15 mouse cellular contexts compared by ENCODE assay signal in the genomic region with DNA sequence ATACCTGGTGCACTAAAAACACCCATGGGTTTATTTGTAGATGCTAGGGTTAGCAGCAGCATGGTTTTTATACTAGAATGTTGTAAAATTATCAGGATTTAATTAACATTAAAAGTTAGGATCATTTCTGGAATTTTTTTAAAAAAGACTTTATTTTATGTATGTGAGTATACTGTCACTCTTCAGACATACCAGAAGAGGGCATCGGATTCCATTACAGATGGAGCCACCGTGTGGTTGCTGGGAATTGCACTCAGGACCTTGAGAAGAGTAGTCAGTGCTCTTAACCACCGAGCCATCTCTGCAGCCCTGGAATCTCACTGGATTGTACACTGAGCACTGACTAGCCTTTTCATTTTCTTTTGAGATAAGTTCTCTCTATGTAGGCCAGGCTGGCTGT.
"Had no signal": no experiment of that assay in that cellular context is flagged by ENCODE, and none has a peak within 500 bp of the region (broad histone marks: within the 10 kb centered on the region; RNA-seq: fewer than 3 reads in every experiment).

No protein-coding gene starts in this region.

- H3K27me3 ChIP-seq: liver, embryonic 15.5 days; midbrain, embryonic 12.5 days; neural tube, embryonic 15.5 days had no signal

- H3K4me2 ChIP-seq: liver, embryonic 15.5 days; midbrain, embryonic 12.5 days; neural tube, embryonic 15.5 days had no signal

- H3K4me3 ChIP-seq: limb, embryonic 10.5 days; liver, embryonic 15.5 days; midbrain, embryonic 12.5 days; myocyte; neural tube, embryonic 15.5 days had no signal

- H3K9me3 ChIP-seq: limb, embryonic 10.5 days; liver, embryonic 15.5 days; midbrain, embryonic 12.5 days; neural tube, embryonic 15.5 days had no signal

- H3K9ac ChIP-seq: liver, embryonic 15.5 days; midbrain, embryonic 12.5 days; neural tube, embryonic 15.5 days had no signal

- H3K27ac ChIP-seq: limb, embryonic 10.5 days; liver, embryonic 15.5 days; macrophage; midbrain, embryonic 12.5 days had no signal

- DNase-seq: kidney, adult 18-20 months; kidney, postnatal 25 days; lung, adult 2 months; lung, postnatal 14 days; right cerebral cortex, adult 18-20 months; right cerebral cortex, postnatal 25 days; thymus, adult 18-20 months; thymus, postnatal 14 days had no signal

- ATAC-seq: inflammation-experienced regulatory T-cells, adult 6 months had no signal
